Mouse (Mus musculus) layer of hippocampus, postnatal 10 days (tissue): ENCODE data around the gene Frmd4a. TPM values are rescaled to one million over a fixed set of nuclear protein-coding genes. Genes with fewer than 3 reads are reported as not detected.

Experiments
- DNase-seq, 2 experiments: peaks; one replicate each; pipeline ENCODE4 v3.0.0; 2021; ENCODE audit warnings: low spot score in 2 of 2
- total RNA-seq, 2 experiments: library from RNA; stranded (reverse); gene quantifications; 2 replicates each; pipeline ENCODE4 v1.2.3; 2021

The Frmd4a gene
- total RNA-seq, 2 experiments from 2014 or later: 114 to 128 TPM

GRCm38 (mm10) chr2:4131216-4131615 is 113.7 kb downstream of the Frmd4a start:
- no peak for DNase-seq

- no peak for DNase-seq
Observed at GRCm38 (mm10) chr2:4137493-4137892, 120.0 kb downstream of the Frmd4a start.

GRCm38 (mm10) chr2:4142221-4142950 is 124.9 kb downstream of the Frmd4a start:
- no peak for DNase-seq

DNA sequence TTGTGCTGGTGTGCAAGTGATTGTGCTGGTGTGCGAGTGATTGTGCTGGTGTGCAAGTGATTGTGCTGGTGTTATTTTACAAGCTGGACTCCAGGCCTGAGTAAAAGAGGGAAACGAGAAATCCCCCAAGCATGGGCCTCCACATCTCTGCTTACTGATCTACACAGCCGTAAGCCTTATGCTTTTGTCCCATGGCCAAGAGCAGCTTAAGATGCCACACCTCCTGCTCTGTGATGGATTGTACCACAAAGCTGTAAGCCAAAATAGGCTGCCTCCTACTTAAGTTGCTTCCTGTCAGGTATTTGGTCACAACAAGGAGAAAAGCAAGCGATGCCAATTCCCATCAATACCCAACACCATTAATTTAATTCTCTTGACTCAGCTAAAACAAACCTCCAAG is 126.9 kb downstream of the Frmd4a start:
- no peak for DNase-seq

- peak; percentile 27 to 44 for DNase-seq
Observed at GRCm38 (mm10) chr2:4152521-4153040, 135.1 kb downstream of the Frmd4a start.

GRCm38 (mm10) chr2:4153131-4153631 is 135.7 kb downstream of the Frmd4a start:
- peak; percentile 34 to 49 for DNase-seq

- DNase-seq: peak in 1 of 2 experiments; percentile 34
Observed at GRCm38 (mm10) chr2:4154036-4154653, 136.6 kb downstream of the Frmd4a start.

GRCm38 (mm10) chr2:4154654-4155047 is 137.1 kb downstream of the Frmd4a start:
- no peak for DNase-seq

GRCm38 (mm10) chr2:4155406-4155805 is 137.9 kb downstream of the Frmd4a start:
- DNase-seq: no peak

DNA sequence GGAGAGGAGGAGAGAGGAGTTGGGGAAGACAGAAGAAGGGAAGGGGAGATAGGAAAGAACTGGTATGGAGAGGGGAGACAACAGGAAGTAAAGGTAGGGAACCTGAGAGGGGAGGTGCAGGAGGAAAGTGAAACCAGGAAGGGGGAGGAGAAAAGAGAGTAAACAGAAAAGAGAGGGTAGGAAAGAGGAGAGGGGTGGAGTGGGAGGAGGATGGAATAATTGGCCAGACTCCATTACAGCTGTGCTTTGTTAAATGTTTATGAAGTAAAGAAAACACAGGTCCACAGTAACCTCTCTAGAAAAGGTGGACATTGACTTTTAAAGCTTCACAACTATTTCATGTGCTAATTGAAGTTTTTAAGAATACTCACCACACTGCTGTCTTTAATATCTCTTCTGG is 139.0 kb downstream of the Frmd4a start:
- DNase-seq: no peak

DNA sequence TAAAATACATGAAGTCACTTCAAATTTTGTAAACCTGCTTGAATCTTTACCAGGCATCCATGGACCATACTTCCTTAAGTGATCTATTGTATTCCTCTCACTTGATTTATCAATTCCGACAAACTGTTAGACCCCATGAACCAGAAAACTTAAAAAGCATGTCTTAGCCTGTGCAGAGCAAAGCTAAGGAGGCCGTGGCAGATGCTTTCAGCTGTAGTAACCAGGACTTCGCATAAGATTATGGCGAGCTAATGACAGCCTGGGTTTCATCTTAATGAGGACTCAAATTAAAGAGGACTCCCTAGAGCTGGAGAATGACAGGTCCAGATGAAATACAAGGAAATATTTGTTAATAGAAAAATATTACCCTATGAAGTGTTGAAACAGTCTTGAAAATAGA is 139.9 kb downstream of the Frmd4a start:
- DNase-seq: no peak

DNA sequence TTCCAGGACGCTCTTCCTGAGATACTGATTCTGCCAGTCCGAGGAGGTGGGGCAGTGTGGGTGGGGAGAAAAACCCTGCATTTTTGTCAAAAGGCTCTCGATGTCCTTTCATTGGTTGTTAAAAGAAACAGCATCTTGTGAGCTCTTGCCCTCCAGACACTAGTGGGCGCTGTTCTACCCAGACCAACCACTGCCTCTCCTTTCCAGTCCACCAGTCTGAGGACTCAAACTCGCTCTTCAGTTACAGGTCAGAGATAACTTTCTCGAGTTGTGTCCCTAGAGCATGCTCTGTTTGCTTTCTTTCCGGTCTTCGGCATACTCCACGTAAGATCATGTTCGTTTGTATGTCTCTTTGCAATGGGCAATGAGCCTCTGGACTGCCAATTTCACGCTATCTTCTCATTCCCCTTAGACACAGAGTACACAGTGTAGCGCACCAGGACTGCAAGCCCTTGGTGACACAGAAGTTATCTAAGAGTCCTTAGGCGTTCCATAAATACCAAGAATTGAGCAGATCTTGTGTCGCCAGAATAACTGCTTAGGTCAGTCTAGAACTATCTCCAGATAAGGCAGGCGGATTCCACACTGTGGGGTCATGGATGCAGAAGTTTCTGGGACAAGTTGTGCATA is 142.2 kb downstream of the Frmd4a start:
- DNase-seq: no peak

- no peak for DNase-seq
Observed at GRCm38 (mm10) chr2:4166191-4166590, 148.7 kb downstream of the Frmd4a start.

- no peak for DNase-seq
Observed at GRCm38 (mm10) chr2:4167131-4167530, 149.6 kb downstream of the Frmd4a start.

GRCm38 (mm10) chr2:4169726-4170125 is 152.2 kb downstream of the Frmd4a start:
- no peak for DNase-seq

- no peak for DNase-seq
Observed at GRCm38 (mm10) chr2:4170189-4170588, 152.7 kb downstream of the Frmd4a start.

GRCm38 (mm10) chr2:4184991-4185390 is 167.5 kb downstream of the Frmd4a start:
- no peak for DNase-seq

GRCm38 (mm10) chr2:4187521-4187920 is 170.0 kb downstream of the Frmd4a start:
- DNase-seq: peak; percentile 53 to 65

DNA sequence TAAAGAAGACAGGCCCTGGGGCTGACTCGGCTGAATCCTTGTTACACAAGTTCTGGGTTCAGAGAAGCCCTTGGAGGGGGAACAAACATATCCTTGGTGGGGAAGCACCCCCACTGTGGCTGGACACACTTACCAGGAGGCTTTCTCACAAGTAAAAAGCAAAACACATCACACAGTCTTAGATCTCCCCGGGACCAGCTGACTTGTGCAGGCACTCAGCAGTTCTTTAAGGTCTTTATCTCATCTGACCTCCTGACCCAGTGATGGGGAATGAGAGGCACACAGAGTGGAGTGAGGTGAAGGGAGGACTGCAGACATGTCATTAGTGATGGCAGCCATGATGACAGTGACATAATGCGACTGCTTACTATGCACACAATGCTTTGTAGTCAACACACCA is 170.8 kb downstream of the Frmd4a start:
- no peak for DNase-seq

DNA sequence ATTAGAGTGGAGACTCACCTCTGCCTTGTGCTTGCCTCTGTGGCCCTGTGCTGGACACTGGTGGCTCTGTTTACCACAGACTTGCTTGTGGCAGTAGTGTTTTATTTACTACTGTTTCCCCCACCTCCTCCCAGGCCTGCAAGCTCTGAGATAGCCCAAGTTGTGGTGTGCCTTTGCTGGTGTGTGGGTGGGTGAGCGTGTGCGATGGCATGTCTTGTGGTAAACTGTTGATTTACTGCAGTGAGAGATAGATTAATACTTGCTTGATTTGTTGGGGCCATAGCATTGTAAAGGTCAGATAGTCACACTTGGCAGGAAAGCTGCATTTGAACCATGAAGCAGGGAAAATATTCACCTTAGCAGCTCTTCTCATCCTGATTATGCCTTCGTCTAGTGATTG is 172.8 kb downstream of the Frmd4a start:
- DNase-seq: no peak

GRCm38 (mm10) chr2:4190995-4191394 is 173.5 kb downstream of the Frmd4a start:
- no peak for DNase-seq

- DNase-seq: no peak
Observed at GRCm38 (mm10) chr2:4193206-4193605, 175.7 kb downstream of the Frmd4a start.
